Mouse (Mus musculus): ENCODE measurements around the gene P3h4. TPM values are rescaled to one million over a fixed set of nuclear protein-coding genes. Genes with fewer than 3 reads are reported as not detected.

Gene P3h4
- polyA plus RNA-seq, 1 experiment from 2014 or later: 38.5 TPM

- H3K9ac ChIP-seq (ENCODE audit: low read depth, low read length): peak overlapping the region; percentile 31; the same call in 1 of the 2 replicates
- no peaks in the 10 kb centered on the region for H3K27me3 ChIP-seq (replicated peaks; ENCODE audit: control insufficient read depth, insufficient read depth, low read length)
- WGBS: 71% methylated on average over 6 of the region's 6 CpGs
- no peaks in the 10 kb centered on the region for H3K9me3 ChIP-seq (ENCODE audit: control insufficient read depth, low read length)
- no peak overlapping the region for H3K4me3 ChIP-seq (ENCODE audit: low read length)
- peak overlapping the region; percentile 78 for H3K27ac ChIP-seq (ENCODE audit: low read length)
- H3K4me2 ChIP-seq (ENCODE audit: low read depth, low read length): peak overlapping the region; percentile 15
- peaks cover 70% of the 10 kb centered on the region for H3K4me1 ChIP-seq (ENCODE audit: control insufficient read depth, insufficient read depth, low read length)
- no peak for ATAC-seq
- H3K36me3 ChIP-seq (ENCODE audit: control insufficient read depth, insufficient read depth, low read length): peaks cover 10% of the 10 kb centered on the region
These were observed 26.0 kb downstream of the P3h4 start for GRCm38 (mm10) chr11:100388588-100388987.

DNA sequence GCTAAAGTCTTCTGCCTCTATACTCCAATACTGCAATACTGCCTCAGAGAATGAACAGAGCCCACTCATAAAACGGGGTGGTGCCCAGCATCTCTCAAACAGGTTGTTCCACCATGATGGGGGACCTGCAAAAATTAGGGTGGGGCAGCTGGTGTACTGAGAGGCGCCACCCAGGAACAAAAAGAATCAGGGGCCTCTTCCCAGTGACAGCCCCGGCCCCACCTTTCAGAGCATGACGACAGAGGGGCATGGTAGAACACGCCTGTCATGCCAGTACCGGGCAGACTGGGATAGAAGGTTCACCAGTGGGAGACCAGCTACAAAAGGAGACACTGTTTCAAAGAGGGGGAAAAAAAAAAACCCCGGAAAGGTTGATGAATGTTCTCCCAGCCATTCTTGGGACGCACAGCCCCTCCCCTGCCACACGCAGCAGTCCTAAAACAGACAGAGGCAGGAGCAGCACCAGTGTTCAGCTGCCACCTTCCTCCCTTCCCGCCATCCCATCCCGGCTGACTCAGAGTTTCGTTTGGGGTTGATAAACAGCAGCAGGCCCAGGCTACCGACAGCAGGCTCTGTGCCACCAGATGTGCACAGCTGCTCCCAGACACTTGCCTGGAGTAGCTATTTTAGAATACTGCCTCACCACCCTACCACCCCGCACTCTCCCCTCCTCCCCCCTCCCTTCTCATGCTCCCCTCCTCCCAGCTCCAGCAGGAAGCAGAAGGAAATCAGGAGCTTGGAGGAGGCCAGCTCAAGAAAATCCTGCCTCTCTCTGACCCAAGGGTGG lies 26.9 kb downstream of the P3h4 start:
- Histone ChIP-seq H3K9ac (ENCODE audit: low read depth, low read length) (peak overlapping the region; percentile 31), H3K9me3 (ENCODE audit: control insufficient read depth, low read length) (no peaks in the 10 kb centered on the region), H3K36me3 (ENCODE audit: control insufficient read depth, insufficient read depth, low read length) (peaks cover 18% of the 10 kb centered on the region), H3K27me3 (replicated peaks; ENCODE audit: control insufficient read depth, insufficient read depth, low read length) (no peaks in the 10 kb centered on the region), H3K4me1 (ENCODE audit: control insufficient read depth, insufficient read depth, low read length) (peaks cover 62% of the 10 kb centered on the region), H3K4me2 (ENCODE audit: low read depth, low read length) (peak overlapping the region; percentile 15), H3K4me3 (ENCODE audit: low read length) (no peak overlapping the region; the same call in 1 of the 2 replicates), H3K27ac (ENCODE audit: low read length) (peak overlapping the region; percentile 78)
- peak; percentile 44 for ATAC-seq
- WGBS: 16% methylated on average over 14 of the region's 14 CpGs

DNA sequence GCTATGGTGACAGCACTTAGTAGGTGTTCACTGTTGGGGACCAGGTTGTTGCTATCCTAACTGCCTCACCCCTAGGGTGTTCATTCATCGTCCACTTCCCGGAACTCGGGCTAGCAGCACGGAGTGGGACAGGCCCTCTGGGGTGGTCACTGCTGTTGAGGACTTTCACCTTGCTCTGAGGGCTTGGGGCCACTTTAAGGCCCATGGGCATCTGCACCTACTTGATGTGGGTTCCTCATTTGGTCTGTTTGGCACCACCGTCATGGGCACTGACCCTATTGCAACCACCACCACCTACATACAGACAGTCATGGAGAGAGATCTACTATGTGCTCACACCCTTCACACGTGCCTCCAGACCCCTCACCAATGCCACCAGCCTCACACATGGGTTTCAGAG lies 27.5 kb downstream of the P3h4 start:
- Histone ChIP-seq H3K36me3 (ENCODE audit: control insufficient read depth, insufficient read depth, low read length) (peaks cover 22% of the 10 kb centered on the region), H3K9ac (ENCODE audit: low read depth, low read length) (peak overlapping the region; percentile 44; the same call in 1 of the 2 replicates), H3K4me2 (ENCODE audit: low read depth, low read length) (peak overlapping the region; percentile 15; the same call in 1 of the 2 replicates), H3K9me3 (ENCODE audit: control insufficient read depth, low read length) (no peaks in the 10 kb centered on the region), H3K27ac (ENCODE audit: low read length) (peak overlapping the region; percentile 78), H3K4me1 (ENCODE audit: control insufficient read depth, insufficient read depth, low read length) (peaks cover 57% of the 10 kb centered on the region), H3K4me3 (ENCODE audit: low read length) (no peak overlapping the region), H3K27me3 (replicated peaks; ENCODE audit: control insufficient read depth, insufficient read depth, low read length) (no peaks in the 10 kb centered on the region)
- 83% methylated on average over 6 of the region's 6 CpGs for WGBS
- no peak for ATAC-seq

GRCm38 (mm10) chr11:100386586-100386985 lies 28.1 kb downstream of the P3h4 start:
- Histone ChIP-seq H3K9me3 (ENCODE audit: control insufficient read depth, low read length) (no peaks in the 10 kb centered on the region), H3K4me2 (ENCODE audit: low read depth, low read length) (peak overlapping the region; percentile 32), H3K36me3 (ENCODE audit: control insufficient read depth, insufficient read depth, low read length) (peaks cover 24% of the 10 kb centered on the region), H3K4me1 (ENCODE audit: control insufficient read depth, insufficient read depth, low read length) (peaks cover 54% of the 10 kb centered on the region), H3K9ac (ENCODE audit: low read depth, low read length) (peak overlapping the region; percentile 44; the same call in 1 of the 2 replicates), H3K4me3 (ENCODE audit: low read length) (peak overlapping the region; percentile 12; the same call in 1 of the 2 replicates), H3K27ac (ENCODE audit: low read length) (peak overlapping the region; percentile 85), H3K27me3 (replicated peaks; ENCODE audit: control insufficient read depth, insufficient read depth, low read length) (no peaks in the 10 kb centered on the region)
- peak; percentile 89 for ATAC-seq
- 47% methylated on average over 5 of the region's 5 CpGs for WGBS

- no peak overlapping the region for H3K4me2 ChIP-seq (ENCODE audit: low read depth, low read length)
- H3K4me3 ChIP-seq (ENCODE audit: low read length): no peak overlapping the region
- H3K27me3 ChIP-seq (replicated peaks; ENCODE audit: control insufficient read depth, insufficient read depth, low read length): no peaks in the 10 kb centered on the region
- H3K4me1 ChIP-seq (ENCODE audit: control insufficient read depth, insufficient read depth, low read length): peaks cover 39% of the 10 kb centered on the region
- no peak for ATAC-seq
- H3K9ac ChIP-seq (ENCODE audit: low read depth, low read length): no peak overlapping the region
- no peaks in the 10 kb centered on the region for H3K9me3 ChIP-seq (ENCODE audit: control insufficient read depth, low read length)
- peaks cover 32% of the 10 kb centered on the region for H3K36me3 ChIP-seq (ENCODE audit: control insufficient read depth, insufficient read depth, low read length)
- 92% methylated on average over 3 of the region's 3 CpGs for WGBS
- H3K27ac ChIP-seq (ENCODE audit: low read length): no peak overlapping the region
These were observed 29.6 kb downstream of the P3h4 start for GRCm38 (mm10) chr11:100385016-100385415.

GRCm38 (mm10) chr11:100382682-100383081 lies 32.0 kb downstream of the P3h4 start:
- Histone ChIP-seq H3K27me3 (replicated peaks; ENCODE audit: control insufficient read depth, insufficient read depth, low read length) (no peaks in the 10 kb centered on the region), H3K4me3 (ENCODE audit: low read length) (no peak overlapping the region), H3K4me2 (ENCODE audit: low read depth, low read length) (no peak overlapping the region), H3K36me3 (ENCODE audit: control insufficient read depth, insufficient read depth, low read length) (peaks cover 42% of the 10 kb centered on the region), H3K27ac (ENCODE audit: low read length) (no peak overlapping the region), H3K9ac (ENCODE audit: low read depth, low read length) (no peak overlapping the region), H3K4me1 (ENCODE audit: control insufficient read depth, insufficient read depth, low read length) (peaks cover 17% of the 10 kb centered on the region), H3K9me3 (ENCODE audit: control insufficient read depth, low read length) (no peaks in the 10 kb centered on the region)
- ATAC-seq: no peak
- WGBS: 91% methylated on average over 6 of the region's 6 CpGs

DNA sequence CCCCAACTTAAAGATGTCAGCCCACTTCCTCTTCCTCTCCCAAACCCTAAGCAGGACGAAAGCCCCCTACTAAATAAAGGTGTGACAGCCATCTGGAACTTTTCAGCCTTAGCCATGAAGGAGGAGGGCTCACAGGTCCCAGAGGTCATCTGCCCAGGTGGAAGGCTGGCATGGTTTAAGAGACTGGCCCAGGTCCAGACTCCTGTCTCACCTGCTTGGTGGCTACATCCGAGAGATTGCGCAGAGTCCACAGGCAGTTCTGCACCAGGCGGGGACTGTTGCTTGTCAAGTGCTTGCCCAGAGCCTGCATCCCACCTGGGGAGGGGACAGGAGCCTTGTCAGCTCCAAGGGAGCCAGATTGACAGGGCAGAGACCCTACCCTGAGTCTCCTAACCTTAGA lies 35.3 kb downstream of the P3h4 start:
- no peak for ATAC-seq
- Histone ChIP-seq H3K4me3 (ENCODE audit: low read length) (no peak overlapping the region), H3K36me3 (ENCODE audit: control insufficient read depth, insufficient read depth, low read length) (peaks cover 49% of the 10 kb centered on the region), H3K27me3 (replicated peaks; ENCODE audit: control insufficient read depth, insufficient read depth, low read length) (no peaks in the 10 kb centered on the region), H3K9me3 (ENCODE audit: control insufficient read depth, low read length) (no peaks in the 10 kb centered on the region), H3K9ac (ENCODE audit: low read depth, low read length) (no peak overlapping the region), H3K4me2 (ENCODE audit: low read depth, low read length) (no peak overlapping the region), H3K27ac (ENCODE audit: low read length) (no peak overlapping the region), H3K4me1 (ENCODE audit: control insufficient read depth, insufficient read depth, low read length) (no peaks in the 10 kb centered on the region)
- WGBS: 89% methylated on average over 4 of the region's 4 CpGs

- no peak for ATAC-seq
- Histone ChIP-seq H3K4me1 (ENCODE audit: control insufficient read depth, insufficient read depth, low read length) (no peaks in the 10 kb centered on the region), H3K4me3 (ENCODE audit: low read length) (no peak overlapping the region), H3K27ac (ENCODE audit: low read length) (no peak overlapping the region), H3K4me2 (ENCODE audit: low read depth, low read length) (no peak overlapping the region), H3K9me3 (ENCODE audit: control insufficient read depth, low read length) (no peaks in the 10 kb centered on the region), H3K36me3 (ENCODE audit: control insufficient read depth, insufficient read depth, low read length) (peaks cover 52% of the 10 kb centered on the region), H3K9ac (ENCODE audit: low read depth, low read length) (no peak overlapping the region), H3K27me3 (replicated peaks; ENCODE audit: control insufficient read depth, insufficient read depth, low read length) (no peaks in the 10 kb centered on the region)
- WGBS: 93% methylated on average over 5 of the region's 5 CpGs
These were observed 36.2 kb downstream of the P3h4 start for GRCm38 (mm10) chr11:100378446-100378845.

DNA sequence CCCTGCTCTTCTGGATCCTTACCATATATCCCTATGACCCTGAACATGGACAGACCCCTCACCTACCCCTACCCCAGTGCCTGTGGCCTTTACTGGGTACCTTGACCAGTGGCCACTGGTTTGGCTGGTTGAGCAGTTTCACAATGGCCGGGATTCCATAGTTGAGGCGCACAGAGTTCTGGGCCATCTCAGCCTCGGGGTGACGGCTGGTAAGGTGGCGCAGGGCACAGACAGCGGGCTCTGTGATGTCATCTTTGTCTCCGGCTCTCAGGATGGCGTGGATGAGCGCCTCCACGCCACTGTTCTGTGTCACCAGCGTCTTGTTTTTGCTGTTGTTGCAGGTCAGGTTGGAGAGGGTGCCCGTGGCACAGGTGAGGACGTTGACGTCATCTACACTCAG lies 36.6 kb downstream of the P3h4 start:
- H3K9me3 ChIP-seq (ENCODE audit: control insufficient read depth, low read length): no peaks in the 10 kb centered on the region
- no peaks in the 10 kb centered on the region for H3K4me1 ChIP-seq (ENCODE audit: control insufficient read depth, insufficient read depth, low read length)
- H3K9ac ChIP-seq (ENCODE audit: low read depth, low read length): no peak overlapping the region
- peaks cover 48% of the 10 kb centered on the region for H3K36me3 ChIP-seq (ENCODE audit: control insufficient read depth, insufficient read depth, low read length)
- ATAC-seq: no peak
- no peaks in the 10 kb centered on the region for H3K27me3 ChIP-seq (replicated peaks; ENCODE audit: control insufficient read depth, insufficient read depth, low read length)
- no peak overlapping the region for H3K4me3 ChIP-seq (ENCODE audit: low read length)
- no peak overlapping the region for H3K27ac ChIP-seq (ENCODE audit: low read length)
- H3K4me2 ChIP-seq (ENCODE audit: low read depth, low read length): no peak overlapping the region
- WGBS: 96% methylated on average over 14 of the region's 14 CpGs

Measured in intestine, embryonic 16.5 days (tissue).